Mouse (Mus musculus) embryonic facial prominence, embryonic 11.5 days (tissue): ENCODE measurements around the gene Sirt2. TPM values are rescaled to one million over a fixed set of nuclear protein-coding genes. Genes with fewer than 3 reads are reported as not detected.

Experiments used
- ATAC-seq: fragments of 200-750 bp; cut with Nextera tagmentation; replicated peaks from 2 replicates; pipeline ENCODE4 v1.8.0; 2017; ENCODE audit warnings: low read depth; ENCODE audit not compliant: insufficient number of reproducible peaks, low FRiP score, low TSS enrichment
- DNase-seq: peaks from one replicate; pipeline ENCODE4 v3.0.0-alpha.2; 2015; ENCODE audit warnings: low spot score
- H3K27ac ChIP-seq: fragments of 300-500 bp; sonication (generic); replicated peaks from 2 replicates; pipeline ENCODE4 v1.5.1; 2014; ENCODE audit warnings: mild to moderate bottlenecking, low read depth, low read length, control low read depth
- H3K27me3 ChIP-seq: fragments of 300-500 bp; sonication (generic); 2 replicates; pipeline ENCODE4 v1.6.1; 2014; ENCODE audit warnings: mild to moderate bottlenecking, low read length, moderate library complexity, mixed read lengths; ENCODE audit not compliant: control insufficient read depth, insufficient read depth
- H3K36me3 ChIP-seq: fragments of 300-500 bp; sonication (generic); replicated peaks from 2 replicates; pipeline ENCODE4 v1.6.1; 2014; ENCODE audit warnings: low read depth, mild to moderate bottlenecking, low read length, moderate library complexity, mixed read lengths; ENCODE audit not compliant: control insufficient read depth, insufficient read depth
- H3K4me1 ChIP-seq: fragments of 300-500 bp; sonication (generic); 2 replicates; pipeline ENCODE4 v1.6.1; 2014; ENCODE audit warnings: low read length, mixed read lengths; ENCODE audit not compliant: control insufficient read depth, insufficient read depth
- H3K4me2 ChIP-seq: fragments of 300-500 bp; sonication (generic); 2 replicates; pipeline ENCODE4 v1.6.1; 2014; ENCODE audit warnings: low read depth, mild to moderate bottlenecking, control low read depth, low read length, moderate library complexity
- H3K4me3 ChIP-seq: fragments of 300-500 bp; sonication (generic); 2 replicates; pipeline ENCODE4 v1.5.1; 2014; ENCODE audit warnings: low read depth, low read length, control low read depth
- H3K9ac ChIP-seq: fragments of 300-500 bp; sonication (generic); replicated peaks from 2 replicates; pipeline ENCODE4 v1.6.1; 2014; ENCODE audit warnings: mild to moderate bottlenecking, control low read depth, low read length
- H3K9me3 ChIP-seq: fragments of 300-500 bp; sonication (generic); replicated peaks from 2 replicates; pipeline ENCODE4 v1.6.1; 2016; ENCODE audit warnings: mild to moderate bottlenecking, low read length, inconsistent platforms, mixed read lengths; ENCODE audit not compliant: control insufficient read depth
- WGBS: fragments of 180-500 bp; shearing (Covaris S2); extraction: QIAGEN DNeasy Blood & Tissue Kit; methylation state at CpG from one replicate; pipeline ENCODE4 v1.1.7; 2014; 5-methylcytosine and 5-hydroxymethylcytosine counted together
- polyA plus RNA-seq: library from polyadenylated mRNA; unstranded; fragments of >200 nt; fragmentation: Nextera tagmentation; extraction: Ambion mirVana; gene quantifications from 2 replicates; pipeline ENCODE4 v1.2.1, GENCODE M21; 2014

Gene Sirt2
- polyA plus RNA-seq, 1 experiment from 2014 or later = 65.6 TPM

- no peak for ATAC-seq
- H3K4me3 ChIP-seq = no peak overlapping the region
- peaks cover 41% of the 10 kb centered on the region for H3K36me3 ChIP-seq
- H3K27ac ChIP-seq = no peak overlapping the region
- 91% methylated on average over 9 of the region's 9 CpGs for WGBS
- DNase-seq = no peak
- no peaks in the 10 kb centered on the region for H3K27me3 ChIP-seq
- no peak overlapping the region for H3K4me2 ChIP-seq
- H3K4me1 ChIP-seq = peaks cover 4% of the 10 kb centered on the region
- no peaks in the 10 kb centered on the region for H3K9me3 ChIP-seq
- no peak overlapping the region for H3K9ac ChIP-seq
These were observed 48.7 kb downstream of the Sirt2 start for GRCm38 (mm10) chr7:28815230-28815629.

DNA sequence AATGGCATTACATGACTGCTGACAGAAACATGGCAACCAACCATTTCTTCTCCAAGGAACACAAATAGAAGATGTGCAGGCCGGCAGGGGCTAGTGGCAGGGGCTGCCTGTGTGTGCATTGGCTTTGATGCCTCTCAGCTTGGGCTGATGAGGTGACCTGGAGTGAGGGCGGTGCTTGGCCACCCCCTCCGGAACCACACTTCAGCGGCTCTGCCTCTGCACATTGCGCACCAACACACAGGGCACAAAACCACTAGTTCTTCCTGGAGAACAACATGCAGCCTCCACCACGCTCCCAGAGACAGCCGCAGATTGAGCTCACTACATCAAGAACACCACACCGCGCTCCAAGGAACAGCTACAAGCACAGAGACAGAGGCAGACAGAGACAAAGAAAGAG, 49.7 kb downstream of the Sirt2 start:
- DNase-seq = no peak
- H3K9me3 ChIP-seq = no peaks in the 10 kb centered on the region
- peaks cover 45% of the 10 kb centered on the region for H3K36me3 ChIP-seq
- H3K27ac ChIP-seq = no peak overlapping the region
- 91% methylated on average over 9 of the region's 9 CpGs for WGBS
- peaks cover 4% of the 10 kb centered on the region for H3K4me1 ChIP-seq
- H3K4me2 ChIP-seq = no peak overlapping the region
- ATAC-seq = no peak
- no peak overlapping the region; the same call in 1 of the 2 replicates for H3K9ac ChIP-seq
- H3K27me3 ChIP-seq = no peaks in the 10 kb centered on the region
- H3K4me3 ChIP-seq = 0 out of 2 replicates have a peak overlapping the region, but pooled peaks have one; percentile 0

DNA sequence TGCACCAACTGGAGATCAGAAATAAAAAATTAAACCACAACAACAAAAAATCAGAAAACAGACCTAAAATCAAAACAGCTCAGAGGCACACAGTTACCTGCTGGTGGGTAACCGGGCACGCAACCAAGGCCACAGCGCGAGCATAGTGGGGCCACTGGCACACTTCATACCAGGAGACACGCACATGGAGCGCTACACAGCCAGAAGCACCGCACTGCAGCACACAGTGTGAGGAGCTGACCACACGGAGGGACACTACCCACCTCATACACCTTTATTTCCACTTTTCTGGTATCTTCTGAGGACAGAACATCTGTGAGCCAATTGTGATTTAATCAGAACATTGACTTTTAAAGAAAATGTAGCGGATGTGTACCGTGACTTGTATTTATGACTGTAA, 50.4 kb downstream of the Sirt2 start:
- H3K4me1 ChIP-seq = peaks cover 4% of the 10 kb centered on the region
- no peaks in the 10 kb centered on the region for H3K27me3 ChIP-seq
- H3K4me2 ChIP-seq = no peak overlapping the region; the same call in 1 of the 2 replicates
- ATAC-seq (no peak), DNase-seq (no peak)
- H3K36me3 ChIP-seq = peaks cover 52% of the 10 kb centered on the region
- no peak overlapping the region for H3K9ac ChIP-seq
- H3K4me3 ChIP-seq = no peak overlapping the region
- no peak overlapping the region for H3K27ac ChIP-seq
- no peaks in the 10 kb centered on the region for H3K9me3 ChIP-seq
- 92% methylated on average over 10 of the region's 10 CpGs for WGBS

GRCm38 (mm10) chr7:28817524-28817923, 51.0 kb downstream of the Sirt2 start:
- Histone ChIP-seq H3K27me3 (no peaks in the 10 kb centered on the region), H3K4me3 (no peak overlapping the region), H3K4me1 (peaks cover under 1% of the 10 kb centered on the region), H3K27ac (no peak overlapping the region), H3K36me3 (peaks cover 57% of the 10 kb centered on the region), H3K4me2 (no peak overlapping the region), H3K9ac (no peak overlapping the region), H3K9me3 (no peaks in the 10 kb centered on the region)
- no peak for ATAC-seq
- WGBS = 80% methylated on average over 6 of the region's 6 CpGs
- no peak for DNase-seq

- 77% methylated on average over 4 of the region's 4 CpGs for WGBS
- no peak overlapping the region for H3K4me2 ChIP-seq
- no peak for ATAC-seq
- no peak overlapping the region for H3K9ac ChIP-seq
- no peaks in the 10 kb centered on the region; the same call in 1 of the 2 replicates for H3K4me1 ChIP-seq
- no peaks in the 10 kb centered on the region for H3K9me3 ChIP-seq
- H3K27ac ChIP-seq = no peak overlapping the region
- no peaks in the 10 kb centered on the region for H3K27me3 ChIP-seq
- no peak for DNase-seq
- H3K4me3 ChIP-seq = no peak overlapping the region
- peaks cover 58% of the 10 kb centered on the region for H3K36me3 ChIP-seq
These were observed 51.4 kb downstream of the Sirt2 start for GRCm38 (mm10) chr7:28817957-28818356.

GRCm38 (mm10) chr7:28818436-28818835, 51.9 kb downstream of the Sirt2 start:
- Histone ChIP-seq H3K36me3 (peaks cover 56% of the 10 kb centered on the region), H3K27ac (no peak overlapping the region), H3K27me3 (no peaks in the 10 kb centered on the region), H3K4me2 (no peak overlapping the region), H3K9ac (no peak overlapping the region), H3K9me3 (no peaks in the 10 kb centered on the region), H3K4me3 (no peak overlapping the region), H3K4me1 (no peaks in the 10 kb centered on the region; the same call in 1 of the 2 replicates)
- WGBS = 81% methylated on average over 16 of the region's 18 CpGs
- no peak for ATAC-seq
- DNase-seq = no peak

DNA sequence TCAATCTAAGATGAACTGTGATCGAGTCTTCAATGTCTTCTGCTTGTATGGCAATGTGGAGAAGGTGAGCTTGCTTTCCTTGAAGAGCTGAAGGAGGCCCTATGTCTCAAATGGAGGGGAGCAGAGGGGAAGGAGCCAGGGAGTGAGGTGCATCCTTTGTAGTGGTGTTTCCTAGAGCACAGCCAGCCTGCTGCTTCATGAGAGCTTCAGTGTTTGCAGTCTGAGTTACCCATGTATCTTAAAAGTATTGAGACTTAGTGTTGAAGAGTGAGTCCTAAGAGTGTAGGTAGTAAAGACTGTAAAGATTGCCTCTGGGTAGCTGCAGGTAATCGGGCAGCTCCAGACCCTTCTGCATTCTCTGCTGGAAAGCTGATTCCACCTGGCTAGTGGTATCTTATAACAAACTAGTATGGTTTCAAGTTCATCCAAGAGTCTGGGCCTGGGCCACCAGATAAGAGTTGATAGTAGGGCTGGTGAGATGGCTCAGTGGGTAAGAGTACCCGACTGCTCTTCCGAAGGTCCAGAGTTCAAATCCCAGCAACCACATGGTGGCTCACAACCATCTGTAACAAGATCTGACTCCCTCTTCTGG, 52.4 kb downstream of the Sirt2 start:
- no peak for DNase-seq
- H3K27me3 ChIP-seq = no peaks in the 10 kb centered on the region
- WGBS = 87% methylated on average over 4 of the region's 4 CpGs
- peaks cover 51% of the 10 kb centered on the region for H3K36me3 ChIP-seq
- no peaks in the 10 kb centered on the region; the same call in 1 of the 2 replicates for H3K4me1 ChIP-seq
- no peak for ATAC-seq
- no peak overlapping the region for H3K9ac ChIP-seq
- H3K27ac ChIP-seq = no peak overlapping the region
- no peak overlapping the region for H3K4me3 ChIP-seq
- no peak overlapping the region for H3K4me2 ChIP-seq
- H3K9me3 ChIP-seq = no peaks in the 10 kb centered on the region

- Histone ChIP-seq H3K27ac (no peak overlapping the region), H3K4me1 (no peaks in the 10 kb centered on the region; the same call in 1 of the 2 replicates), H3K9ac (no peak overlapping the region), H3K4me2 (no peak overlapping the region), H3K9me3 (no peaks in the 10 kb centered on the region), H3K27me3 (no peaks in the 10 kb centered on the region), H3K4me3 (no peak overlapping the region), H3K36me3 (peaks cover 51% of the 10 kb centered on the region)
- ATAC-seq = no peak
- no peak for DNase-seq
- 89% methylated on average over 4 of the region's 4 CpGs for WGBS
These were observed 53.0 kb downstream of the Sirt2 start for GRCm38 (mm10) chr7:28819571-28819970.
